Mouse (Mus musculus) myocyte (in vitro differentiated cells): Measurements from ENCODE around the gene N4bp2. TPM values are rescaled to one million over a fixed set of nuclear protein-coding genes. Genes with fewer than 3 reads are reported as not detected.

Source experiments
- H3K27me3 ChIP-seq: one replicate; pipeline ENCODE4 v1.6.1; 2011; ENCODE audit not compliant: control insufficient read depth, insufficient read depth, insufficient read length
- H3K36me3 ChIP-seq: one replicate; pipeline ENCODE4 v1.6.1; 2011; ENCODE audit not compliant: control insufficient read depth, insufficient read depth
- H3K4me2 ChIP-seq: one replicate; pipeline ENCODE4 v1.6.1; 2011; ENCODE audit warnings: low read depth, control low read depth
- H3K4me3 ChIP-seq: one replicate; pipeline ENCODE4 v1.5.1; 2011; ENCODE audit warnings: mild to moderate bottlenecking, control low read depth, moderate library complexity
- H3K79me2 ChIP-seq: one replicate; pipeline ENCODE4 v1.6.1; 2011; ENCODE audit not compliant: control insufficient read depth, insufficient read depth
- H3ac ChIP-seq: one replicate; pipeline ENCODE4 v1.6.1; 2011; ENCODE audit not compliant: control insufficient read depth, insufficient read length
- CEBPB ChIP-seq: IDR thresholded peaks from 2 replicates; pipeline ENCODE4 v1.6.1; 2011; ENCODE audit warnings: mild to moderate bottlenecking, moderate library complexity; ENCODE audit not compliant: poor library complexity, insufficient read depth, severe bottlenecking
- E2F4 ChIP-seq: IDR thresholded peaks from one replicate; pipeline ENCODE4 v1.6.1; 2011; ENCODE audit warnings: mild to moderate bottlenecking, control low read depth, moderate library complexity; ENCODE audit not compliant: insufficient read depth
- MAX ChIP-seq: IDR thresholded peaks from one replicate; pipeline ENCODE4 v1.6.1; 2011; ENCODE audit warnings: low read depth, mild to moderate bottlenecking, control low read depth
- MYOD1 ChIP-seq, 3 experiments: IDR thresholded peaks; one replicate each; pipeline ENCODE4 v1.6.1; 2011; ENCODE audit warnings: control low read depth in 2 of 3, low read depth in 2 of 3, mild to moderate bottlenecking in 2 of 3, moderate library complexity in 1 of 3; ENCODE audit not compliant: insufficient read length in 2 of 3, control insufficient read depth in 1 of 3
- MYOG ChIP-seq, 3 experiments: IDR thresholded peaks; one replicate each; pipeline ENCODE4 v1.6.1; 2011; ENCODE audit warnings: control low read depth in 2 of 3, low read depth in 2 of 3, mild to moderate bottlenecking in 2 of 3; ENCODE audit not compliant: insufficient read length in 2 of 3, control insufficient read depth in 1 of 3, insufficient read depth in 1 of 3
- POLR2A ChIP-seq: IDR thresholded peaks from one replicate; pipeline ENCODE4 v1.6.1; 2011; ENCODE audit warnings: low read depth, mild to moderate bottlenecking, control low read depth, moderate library complexity; ENCODE audit not compliant: insufficient read length
- POLR2AphosphoS2 ChIP-seq: IDR thresholded peaks from one replicate; pipeline ENCODE4 v1.6.1; 2011; ENCODE audit warnings: low read depth, control low read depth; ENCODE audit not compliant: insufficient read length
- REST ChIP-seq: IDR thresholded peaks from one replicate; pipeline ENCODE4 v1.6.1; 2011; ENCODE audit warnings: mild to moderate bottlenecking, control low read depth, moderate library complexity; ENCODE audit not compliant: insufficient read depth, insufficient read length
- SRF ChIP-seq: IDR thresholded peaks from one replicate; pipeline ENCODE4 v1.6.1; 2011; ENCODE audit warnings: low read depth; ENCODE audit not compliant: control insufficient read depth, insufficient read length
- TCF12 ChIP-seq: IDR thresholded peaks from one replicate; pipeline ENCODE4 v1.6.1; 2011; ENCODE audit warnings: mild to moderate bottlenecking, control low read depth; ENCODE audit not compliant: poor library complexity, insufficient read depth, severe bottlenecking
- TCF3 ChIP-seq: IDR thresholded peaks from one replicate; pipeline ENCODE4 v1.6.1; 2011; ENCODE audit warnings: low read depth, control low read depth; ENCODE audit not compliant: insufficient read length
- USF1 ChIP-seq: IDR thresholded peaks from one replicate; pipeline ENCODE4 v1.6.1; 2011; ENCODE audit warnings: low read depth, mild to moderate bottlenecking, control low read depth, moderate library complexity
- polyA plus RNA-seq: library from polyadenylated mRNA; unstranded; fragments of >200 nt; fragmentation: generic; extraction: Trizol; gene quantifications from one replicate; pipeline ENCODE4 v1.2.1, GENCODE M21; 2012; ENCODE audit warnings: missing spikeins

Gene N4bp2
- polyA plus RNA-seq, 1 experiment: 1.9 TPM

DNA sequence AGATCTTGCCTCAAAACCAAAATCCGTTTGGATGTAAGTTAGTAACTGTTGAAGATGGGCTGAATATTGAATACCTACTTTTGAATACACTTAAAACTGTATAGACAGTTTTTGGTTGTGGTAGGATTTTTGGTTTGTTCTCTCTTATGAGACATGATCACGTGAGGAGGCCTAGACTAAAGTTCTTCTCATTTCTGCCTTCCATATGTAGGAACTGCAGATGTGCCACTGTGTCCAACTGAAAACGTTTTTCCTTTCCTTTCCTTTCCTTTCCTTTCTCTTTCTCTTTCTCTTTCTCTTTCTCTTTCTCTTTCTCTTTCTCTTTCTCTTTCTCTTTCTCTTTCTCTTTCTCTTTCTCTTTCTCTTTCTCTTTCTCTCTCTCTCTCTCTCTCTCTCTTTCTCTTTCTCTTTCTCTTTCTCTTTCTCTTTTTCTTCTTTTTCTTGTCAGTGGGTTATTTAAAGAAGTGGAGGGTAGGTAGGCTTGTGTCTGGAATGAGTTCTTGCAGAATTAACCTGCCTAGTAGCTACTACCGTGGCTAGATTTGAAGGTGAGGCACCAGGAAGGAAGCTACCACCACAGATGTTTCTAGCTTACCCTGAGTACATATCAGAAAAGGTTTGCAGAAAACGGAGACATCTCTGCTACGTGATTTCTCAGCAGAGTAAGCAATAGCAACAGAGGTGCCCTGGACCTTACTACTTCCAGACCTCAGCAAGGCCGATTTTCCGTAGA is 70.6 kb downstream of the N4bp2 start:
- H3K79me2 ChIP-seq: no peaks in the 10 kb centered on the region
- no peaks in the 10 kb centered on the region for H3K36me3 ChIP-seq
- H3K4me2 ChIP-seq: no peak overlapping the region
- H3K27me3 ChIP-seq: no peaks in the 10 kb centered on the region
- TF ChIP-seq TCF12 (no peak), CEBPB (no peak), POLR2AphosphoS2 (no peak), TCF3 (no peak), USF1 (no peak), MAX (no peak), REST (no peak), SRF (no peak), MYOD1 (IDR thresholded peaks at IDR 0.05; ENCODE audit: control insufficient read depth in 1 of 3, insufficient read length in 2 of 3, low read depth in 2 of 3) (no peak), POLR2A (no peak), MYOG (IDR thresholded peaks at IDR 0.05; ENCODE audit: control insufficient read depth in 1 of 3, insufficient read depth in 1 of 3, insufficient read length in 2 of 3, low read depth in 2 of 3) (no peak)
- H3ac ChIP-seq: no peak overlapping the region
- no peak overlapping the region for H3K4me3 ChIP-seq

DNA sequence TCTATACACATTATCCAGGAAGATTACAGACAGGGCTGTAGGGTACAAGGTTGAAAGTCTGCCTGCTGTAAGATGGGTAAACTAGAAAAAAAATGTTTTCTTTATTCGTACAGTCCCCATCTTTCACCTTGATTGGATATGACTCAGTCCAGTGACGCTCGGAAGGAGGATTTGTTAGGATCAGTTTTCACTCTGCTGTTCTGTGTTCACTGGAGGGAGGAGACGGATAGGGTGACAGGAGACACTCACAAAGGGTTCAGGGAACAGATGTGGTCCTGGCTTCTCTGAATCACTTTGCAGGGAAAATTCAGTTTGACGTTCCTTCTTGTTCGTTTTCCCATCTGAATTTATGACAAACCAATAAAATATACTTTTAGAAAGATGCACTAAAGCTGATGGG is 74.7 kb downstream of the N4bp2 start:
- H3K27me3 ChIP-seq: no peaks in the 10 kb centered on the region
- TF ChIP-seq SRF: no peak
- no peak for TF ChIP-seq TCF12
- no peak for TF ChIP-seq USF1
- TF ChIP-seq TCF3: no peak
- no peak for TF ChIP-seq REST
- TF ChIP-seq MYOG (IDR thresholded peaks at IDR 0.05; ENCODE audit: control insufficient read depth in 1 of 3, insufficient read depth in 1 of 3, insufficient read length in 2 of 3, low read depth in 2 of 3): no peak
- no peak for TF ChIP-seq CEBPB
- no peak for TF ChIP-seq MYOD1 (IDR thresholded peaks at IDR 0.05; ENCODE audit: control insufficient read depth in 1 of 3, insufficient read length in 2 of 3, low read depth in 2 of 3)
- TF ChIP-seq POLR2A: no peak
- TF ChIP-seq POLR2AphosphoS2: no peak
- no peak for TF ChIP-seq MAX
- TF ChIP-seq E2F4: no peak
- H3K4me3 ChIP-seq: no peak overlapping the region
- no peaks in the 10 kb centered on the region for H3K36me3 ChIP-seq
- no peaks in the 10 kb centered on the region for H3K79me2 ChIP-seq
- H3ac ChIP-seq: no peak overlapping the region
- H3K4me2 ChIP-seq: no peak overlapping the region

DNA sequence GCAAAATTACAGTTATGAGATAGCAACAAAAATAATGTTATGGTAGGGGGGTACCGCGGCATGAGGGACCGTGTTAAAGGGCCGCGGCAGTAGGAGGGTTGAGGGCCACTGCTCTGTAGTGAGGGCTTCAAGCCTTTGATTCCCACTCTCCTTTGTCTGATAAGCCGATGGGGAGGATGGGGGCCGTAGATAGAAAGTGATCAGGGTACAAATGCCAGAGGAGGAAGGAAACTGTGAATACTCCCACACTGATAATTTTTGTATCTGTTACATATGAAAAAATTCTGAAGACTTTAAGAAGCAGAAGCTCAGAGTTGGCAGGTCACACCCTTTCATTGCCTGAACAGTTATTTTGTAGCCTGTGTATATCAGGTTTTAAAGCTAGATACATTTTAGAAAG is 79.6 kb downstream of the N4bp2 start:
- no peak overlapping the region for H3ac ChIP-seq
- TF ChIP-seq REST (no peak), CEBPB (no peak), POLR2AphosphoS2 (no peak), SRF (no peak), TCF3 (no peak), POLR2A (no peak), TCF12 (no peak), MAX (no peak), MYOG (IDR thresholded peaks at IDR 0.05; ENCODE audit: control insufficient read depth in 1 of 3, insufficient read depth in 1 of 3, insufficient read length in 2 of 3, low read depth in 2 of 3) (no peak), USF1 (no peak), E2F4 (no peak), MYOD1 (IDR thresholded peaks at IDR 0.05; ENCODE audit: control insufficient read depth in 1 of 3, insufficient read length in 2 of 3, low read depth in 2 of 3) (no peak)
- no peaks in the 10 kb centered on the region for H3K36me3 ChIP-seq
- no peak overlapping the region for H3K4me2 ChIP-seq
- H3K4me3 ChIP-seq: no peak overlapping the region
- no peaks in the 10 kb centered on the region for H3K79me2 ChIP-seq
- H3K27me3 ChIP-seq: no peaks in the 10 kb centered on the region

DNA sequence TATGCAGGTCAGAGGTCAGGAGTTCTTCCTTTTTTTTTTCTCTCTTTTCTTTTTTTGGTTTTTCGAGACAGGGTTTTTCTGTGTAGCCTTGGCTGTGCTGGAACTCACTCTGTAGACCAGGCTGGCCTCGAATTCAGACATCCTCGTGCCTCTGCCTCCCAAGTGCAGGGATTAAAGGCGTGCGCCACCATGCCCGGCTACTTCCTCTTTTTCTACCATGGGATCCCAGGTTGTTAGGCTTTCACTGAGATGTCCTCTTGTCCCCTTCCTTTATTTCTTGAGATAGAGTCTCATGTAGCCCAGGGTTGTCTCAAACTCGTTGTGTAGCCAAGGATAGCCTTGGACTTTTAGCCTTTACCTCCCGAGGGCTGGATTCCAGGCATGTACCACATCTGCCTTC is 83.2 kb downstream of the N4bp2 start:
- no peak for TF ChIP-seq USF1
- TF ChIP-seq MYOG (IDR thresholded peaks at IDR 0.05; ENCODE audit: control insufficient read depth in 1 of 3, insufficient read depth in 1 of 3, insufficient read length in 2 of 3, low read depth in 2 of 3): no peak
- no peak for TF ChIP-seq TCF3
- TF ChIP-seq CEBPB: no peak
- TF ChIP-seq E2F4: no peak
- TF ChIP-seq SRF: no peak
- no peak for TF ChIP-seq TCF12
- no peak for TF ChIP-seq MYOD1 (IDR thresholded peaks at IDR 0.05; ENCODE audit: control insufficient read depth in 1 of 3, insufficient read length in 2 of 3, low read depth in 2 of 3)
- no peak for TF ChIP-seq MAX
- TF ChIP-seq POLR2AphosphoS2: no peak
- TF ChIP-seq REST: no peak
- TF ChIP-seq POLR2A: no peak
- Histone ChIP-seq H3ac (no peak overlapping the region), H3K4me3 (no peak overlapping the region), H3K79me2 (no peaks in the 10 kb centered on the region), H3K27me3 (no peaks in the 10 kb centered on the region), H3K4me2 (no peak overlapping the region), H3K36me3 (no peaks in the 10 kb centered on the region)
